Mouse (Mus musculus) kidney, embryonic 14.5 days (tissue): ENCODE results near the gene Sh3bp1. TPM values are rescaled to one million over a fixed set of nuclear protein-coding genes. Genes with fewer than 3 reads are reported as not detected.

ENCODE experiments used
- ATAC-seq: fragments of 200-750 bp; cut with Nextera tagmentation; 2 replicates; pipeline ENCODE4 v1.8.0; 2017; ENCODE audit warnings: moderate number of reproducible peaks, mild to moderate bottlenecking, moderate TSS enrichment, moderate library complexity; ENCODE audit not compliant: low FRiP score, low TSS enrichment
- H3K27ac ChIP-seq: fragments of 300-500 bp; sonication (generic); 2 replicates; pipeline ENCODE4 v1.5.1; 2014; ENCODE audit warnings: low read depth, mild to moderate bottlenecking, low read length, moderate library complexity, mixed read lengths
- H3K27me3 ChIP-seq: fragments of 300-500 bp; sonication (generic); 2 replicates; pipeline ENCODE4 v1.6.1; 2014; ENCODE audit warnings: mild to moderate bottlenecking, low read length; ENCODE audit not compliant: control insufficient read depth, insufficient read depth
- H3K36me3 ChIP-seq: fragments of 300-500 bp; sonication (generic); 2 replicates; pipeline ENCODE4 v1.6.1; 2014; ENCODE audit warnings: low read length, mixed read lengths; ENCODE audit not compliant: control insufficient read depth, insufficient read depth
- H3K4me1 ChIP-seq: fragments of 300-500 bp; sonication (generic); 2 replicates; pipeline ENCODE4 v1.6.1; 2014; ENCODE audit warnings: low read length, mixed read lengths; ENCODE audit not compliant: control insufficient read depth, insufficient read depth
- H3K4me2 ChIP-seq: fragments of 300-500 bp; sonication (generic); replicated peaks from 2 replicates; pipeline ENCODE4 v1.6.1; 2014; ENCODE audit warnings: low read depth, mild to moderate bottlenecking, low read length
- H3K4me3 ChIP-seq: fragments of 300-500 bp; sonication (generic); 2 replicates; pipeline ENCODE4 v1.5.1; 2014; ENCODE audit warnings: mild to moderate bottlenecking, low read length
- H3K9ac ChIP-seq: fragments of 300-500 bp; sonication (generic); 2 replicates; pipeline ENCODE4 v1.6.1; 2014; ENCODE audit warnings: low read depth, mild to moderate bottlenecking, low read length, moderate library complexity
- H3K9me3 ChIP-seq: fragments of 300-500 bp; sonication (generic); 2 replicates; pipeline ENCODE4 v1.6.1; 2016; ENCODE audit warnings: low read length; ENCODE audit not compliant: control insufficient read depth
- WGBS: fragments of 180-500 bp; shearing (Covaris S2); extraction: QIAGEN DNeasy Blood & Tissue Kit; methylation state at CpG from one replicate; pipeline ENCODE4 v1.1.7; 2014; 5-methylcytosine and 5-hydroxymethylcytosine counted together
- polyA plus RNA-seq: library from polyadenylated mRNA; unstranded; fragments of >200 nt; fragmentation: Nextera tagmentation; extraction: Ambion mirVana; gene quantifications from 2 replicates; pipeline ENCODE4 v1.2.1, GENCODE M21; 2014

Sh3bp1 gene
- polyA plus RNA-seq, 1 experiment from 2014 or later: 38.5 TPM

- ATAC-seq: no peak
- peaks cover 20% of the 10 kb centered on the region for H3K36me3 ChIP-seq
- peak overlapping the region; percentile 97 for H3K4me2 ChIP-seq
- no peaks in the 10 kb centered on the region for H3K9me3 ChIP-seq
- no peaks in the 10 kb centered on the region for H3K27me3 ChIP-seq
- 63% methylated on average over 12 of the region's 12 CpGs for WGBS
- H3K4me1 ChIP-seq: peaks cover 28% of the 10 kb centered on the region
- H3K9ac ChIP-seq: 0 out of 2 replicates have a peak overlapping the region, but pooled peaks have one; percentile 28
- peak overlapping the region; percentile 73 for H3K4me3 ChIP-seq
- no peak overlapping the region for H3K27ac ChIP-seq
Measured at GRCm38 (mm10) chr15:78916052-78916826, 16.7 kb downstream of the Sh3bp1 start.

GRCm38 (mm10) chr15:78918126-78918525, 18.6 kb downstream of the Sh3bp1 start:
- H3K27ac ChIP-seq: no peak overlapping the region
- 84% methylated on average over 23 of the region's 23 CpGs for WGBS
- H3K36me3 ChIP-seq: peaks cover 18% of the 10 kb centered on the region

GRCm38 (mm10) chr15:78919914-78920313, 20.3 kb downstream of the Sh3bp1 start:
- peaks cover 27% of the 10 kb centered on the region for H3K4me1 ChIP-seq
- WGBS: 61% methylated on average over 12 of the region's 12 CpGs
- no peak overlapping the region for H3K27ac ChIP-seq
- no peaks in the 10 kb centered on the region for H3K27me3 ChIP-seq
- H3K9me3 ChIP-seq: no peaks in the 10 kb centered on the region
- no peak overlapping the region for H3K9ac ChIP-seq
- no peak overlapping the region for H3K4me2 ChIP-seq
- no peak for ATAC-seq
- H3K4me3 ChIP-seq: no peak overlapping the region
- H3K36me3 ChIP-seq: peaks cover 18% of the 10 kb centered on the region

More at GRCm38 (mm10) chr15:78918126-78918525, 18.6 kb downstream of the Sh3bp1 start:
- ATAC-seq: no peak
- no peaks in the 10 kb centered on the region for H3K9me3 ChIP-seq
- H3K9ac ChIP-seq: no peak overlapping the region
- H3K4me3 ChIP-seq: no peak overlapping the region
- no peaks in the 10 kb centered on the region for H3K27me3 ChIP-seq
- peaks cover 28% of the 10 kb centered on the region for H3K4me1 ChIP-seq
- H3K4me2 ChIP-seq: no peak overlapping the region

DNA sequence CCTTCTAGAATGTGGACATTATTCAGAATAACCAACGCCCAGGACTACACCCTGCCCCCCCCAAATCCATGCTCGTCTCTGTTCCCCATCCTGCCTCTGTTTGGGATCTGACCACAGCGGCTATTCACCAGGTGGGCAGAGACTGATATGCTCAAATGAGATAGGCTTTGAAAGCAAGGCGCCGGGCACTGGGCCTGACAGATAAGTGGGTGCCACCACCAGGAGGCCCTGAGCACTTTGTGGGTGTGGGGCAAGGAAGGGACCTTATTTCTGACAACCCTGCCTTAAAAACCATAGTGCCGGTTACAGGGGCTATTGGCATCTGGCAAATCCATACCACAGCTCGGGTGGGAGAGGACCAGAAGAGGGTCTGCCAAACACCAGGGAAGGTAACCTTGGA, 23.1 kb downstream of the Sh3bp1 start:
- no peaks in the 10 kb centered on the region for H3K27me3 ChIP-seq
- H3K36me3 ChIP-seq: peaks cover 17% of the 10 kb centered on the region
- no peak overlapping the region for H3K4me3 ChIP-seq
- H3K4me2 ChIP-seq: no peak overlapping the region
- no peaks in the 10 kb centered on the region for H3K9me3 ChIP-seq
- WGBS: 92% methylated on average over 7 of the region's 7 CpGs
- ATAC-seq: no peak
- H3K9ac ChIP-seq: no peak overlapping the region
- peaks cover 32% of the 10 kb centered on the region for H3K4me1 ChIP-seq
- no peak overlapping the region for H3K27ac ChIP-seq

- Histone ChIP-seq H3K4me3 (no peak overlapping the region), H3K9ac (no peak overlapping the region), H3K4me2 (no peak overlapping the region), H3K9me3 (no peaks in the 10 kb centered on the region), H3K36me3 (peaks cover 11% of the 10 kb centered on the region; the same call in 1 of the 2 replicates), H3K27me3 (no peaks in the 10 kb centered on the region), H3K27ac (no peak overlapping the region), H3K4me1 (peaks cover 29% of the 10 kb centered on the region)
- ATAC-seq: no peak
- 62% methylated on average over 6 of the region's 6 CpGs for WGBS
Measured at GRCm38 (mm10) chr15:78923585-78923984, 24.0 kb downstream of the Sh3bp1 start.

DNA sequence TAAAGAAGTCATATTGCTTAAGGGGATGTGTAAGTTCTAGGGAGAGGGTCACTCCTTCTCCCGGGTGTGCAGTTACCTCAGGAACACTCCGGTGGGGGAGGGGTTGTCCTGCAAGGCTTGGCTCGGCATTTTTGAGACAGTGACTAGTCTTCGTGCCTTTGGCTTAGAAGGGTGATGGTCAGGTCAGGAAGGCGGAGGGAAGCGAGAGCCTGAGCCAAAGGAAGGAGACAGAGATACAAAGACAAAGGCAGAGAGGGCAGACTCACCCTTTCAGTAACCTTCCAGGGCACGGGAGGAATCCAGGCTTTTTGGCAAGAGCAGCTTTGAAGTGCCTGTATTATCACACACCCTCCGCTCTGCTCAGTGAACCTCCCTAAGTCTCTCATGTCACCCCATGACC, 25.6 kb downstream of the Sh3bp1 start:
- ATAC-seq: no peak
- Histone ChIP-seq H3K4me3 (no peak overlapping the region), H3K27ac (peak overlapping the region; percentile 88; the same call in 1 of the 2 replicates), H3K9me3 (no peaks in the 10 kb centered on the region), H3K4me2 (no peak overlapping the region), H3K4me1 (peaks cover 29% of the 10 kb centered on the region), H3K36me3 (peaks cover 7% of the 10 kb centered on the region), H3K27me3 (no peaks in the 10 kb centered on the region), H3K9ac (0 out of 2 replicates have a peak overlapping the region, but pooled peaks have one; percentile 25)
- 31% methylated on average over 8 of the region's 8 CpGs for WGBS

GRCm38 (mm10) chr15:78926021-78926919, 26.7 kb downstream of the Sh3bp1 start, which contains the start of gene Lgals1:
Gene Lgals1, plus strand, starts transcription at chr15:78926725.
- H3K27me3 ChIP-seq: no peaks in the 10 kb centered on the region
- peak within 1 kb of the TSS; percentile 49 for H3K4me3 ChIP-seq
- peaks cover 7% of the 10 kb centered on the region for H3K36me3 ChIP-seq
- peak; percentile 74 for ATAC-seq
- H3K9me3 ChIP-seq: no peaks in the 10 kb centered on the region
- H3K27ac ChIP-seq: peak within 1 kb of the TSS; percentile 88
- peaks cover 27% of the 10 kb centered on the region for H3K4me1 ChIP-seq
- H3K9ac ChIP-seq: peak within 1 kb of the TSS; percentile 63
- peak within 1 kb of the TSS; percentile 81 for H3K4me2 ChIP-seq
- 6% methylated on average over 20 of the region's 20 CpGs for WGBS

- Histone ChIP-seq H3K4me3 (peak overlapping the region; percentile 49), H3K27ac (peak overlapping the region; percentile 88), H3K4me2 (peak overlapping the region; percentile 81), H3K4me1 (peaks cover 27% of the 10 kb centered on the region), H3K27me3 (no peaks in the 10 kb centered on the region), H3K9me3 (no peaks in the 10 kb centered on the region), H3K36me3 (peaks cover 7% of the 10 kb centered on the region), H3K9ac (peak overlapping the region; percentile 63)
- no peak for ATAC-seq
- WGBS: 17% methylated on average over 15 of the region's 15 CpGs
Measured at GRCm38 (mm10) chr15:78927021-78927787, 27.6 kb downstream of the Sh3bp1 start.
